Mouse (Mus musculus): Measurements from ENCODE around the gene Ccdc96. TPM values are rescaled to one million over a fixed set of nuclear protein-coding genes. Genes with fewer than 3 reads are reported as not detected.

Gene Ccdc96
- polyA plus RNA-seq, 1 experiment from 2014 or later, result 0.74 TPM

GRCm38 (mm10) chr5:36494709-36495108, 10.3 kb downstream of the Ccdc96 start:
- no peaks in the 10 kb centered on the region for H3K4me1 ChIP-seq (replicated peaks; ENCODE audit: insufficient read depth, low read length)
- 99% methylated on average over 9 of the region's 9 CpGs for WGBS
- H3K4me2 ChIP-seq (ENCODE audit: low read length), result no peak overlapping the region
- H3K9ac ChIP-seq (ENCODE audit: low read depth, low read length), result no peak overlapping the region
- no peaks in the 10 kb centered on the region for H3K27me3 ChIP-seq (ENCODE audit: insufficient read depth, low read length)
- no peak overlapping the region for H3K27ac ChIP-seq
- H3K36me3 ChIP-seq (ENCODE audit: insufficient read depth, low read length), result peaks cover 48% of the 10 kb centered on the region
- ATAC-seq (replicated peaks; ENCODE audit: low FRiP score, low read depth) (no peak), DNase-seq (ENCODE audit: low spot score) (no peak)
- no peak for TF ChIP-seq CTCF (IDR thresholded peaks at IDR 0.05; ENCODE audit: low read depth)
- no peak overlapping the region for H3K4me3 ChIP-seq (replicated peaks; ENCODE audit: low read depth, low read length)
- H3K9me3 ChIP-seq (replicated peaks; ENCODE audit: low read length), result no peaks in the 10 kb centered on the region

DNA sequence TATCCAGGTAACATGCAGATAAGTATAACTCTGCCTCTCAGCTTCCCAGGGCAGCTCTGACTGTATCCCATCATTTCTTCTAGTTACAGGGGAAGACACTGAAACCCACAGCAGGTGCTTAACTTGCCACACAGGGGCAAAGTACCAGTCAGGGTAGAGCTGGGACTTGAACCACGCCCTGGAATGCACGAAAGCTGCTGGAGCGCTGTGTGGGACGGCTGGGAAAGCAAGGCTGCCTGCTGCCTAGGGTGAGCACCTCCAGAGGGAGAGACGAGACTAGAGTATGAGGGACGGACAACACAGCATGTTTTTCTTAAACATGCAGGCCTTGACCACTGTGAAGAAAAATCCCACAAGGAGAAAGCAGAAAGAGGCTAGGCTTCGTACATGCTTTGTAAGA, 20.8 kb downstream of the Ccdc96 start:
- Histone ChIP-seq H3K9ac (ENCODE audit: low read depth, low read length) (no peak overlapping the region), H3K4me2 (ENCODE audit: low read length) (no peak overlapping the region), H3K4me3 (replicated peaks; ENCODE audit: low read depth, low read length) (no peak overlapping the region), H3K9me3 (replicated peaks; ENCODE audit: low read length) (no peaks in the 10 kb centered on the region), H3K36me3 (ENCODE audit: insufficient read depth, low read length) (peaks cover 47% of the 10 kb centered on the region), H3K27me3 (ENCODE audit: insufficient read depth, low read length) (no peaks in the 10 kb centered on the region), H3K27ac (no peak overlapping the region), H3K4me1 (replicated peaks; ENCODE audit: insufficient read depth, low read length) (no peaks in the 10 kb centered on the region)
- 87% methylated on average over 7 of the region's 7 CpGs for WGBS
- TF ChIP-seq CTCF (IDR thresholded peaks at IDR 0.05; ENCODE audit: low read depth), result no peak
- DNase-seq (ENCODE audit: low spot score) (no peak), ATAC-seq (replicated peaks; ENCODE audit: low FRiP score, low read depth) (no peak; the same call in 1 of the 2 replicates)

DNA sequence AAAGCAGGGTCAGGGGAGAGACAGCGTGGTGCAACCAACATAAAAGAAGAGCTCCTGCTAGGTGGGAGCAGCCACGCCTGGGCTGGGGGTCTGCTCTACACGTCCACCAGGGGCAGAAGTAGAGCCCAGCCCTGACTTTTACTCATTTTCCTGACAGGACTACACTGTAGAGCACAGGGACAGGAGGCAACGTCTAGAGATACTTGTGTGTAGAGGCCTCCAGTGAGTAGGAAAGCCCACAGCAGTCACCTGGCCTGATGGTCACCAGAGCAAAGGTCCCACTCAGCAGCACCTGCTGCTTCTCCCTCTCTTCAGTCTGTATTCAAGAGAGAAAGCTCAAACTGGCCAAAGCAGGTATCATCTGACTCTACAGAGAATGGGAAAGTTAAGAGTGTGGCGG, 21.3 kb downstream of the Ccdc96 start:
- peaks cover 46% of the 10 kb centered on the region for H3K36me3 ChIP-seq (ENCODE audit: insufficient read depth, low read length)
- ATAC-seq (replicated peaks; ENCODE audit: low FRiP score, low read depth) (no peak; the same call in 1 of the 2 replicates), DNase-seq (ENCODE audit: low spot score) (no peak)
- H3K4me3 ChIP-seq (replicated peaks; ENCODE audit: low read depth, low read length), result no peak overlapping the region
- 68% methylated on average over 5 of the region's 5 CpGs for WGBS
- no peak overlapping the region for H3K4me2 ChIP-seq (ENCODE audit: low read length)
- H3K9me3 ChIP-seq (replicated peaks; ENCODE audit: low read length), result no peaks in the 10 kb centered on the region
- no peak overlapping the region for H3K27ac ChIP-seq
- no peak overlapping the region for H3K9ac ChIP-seq (ENCODE audit: low read depth, low read length)
- H3K4me1 ChIP-seq (replicated peaks; ENCODE audit: insufficient read depth, low read length), result no peaks in the 10 kb centered on the region
- no peak for TF ChIP-seq CTCF (IDR thresholded peaks at IDR 0.05; ENCODE audit: low read depth)
- H3K27me3 ChIP-seq (ENCODE audit: insufficient read depth, low read length), result no peaks in the 10 kb centered on the region

- Histone ChIP-seq H3K27ac (no peak overlapping the region), H3K27me3 (ENCODE audit: insufficient read depth, low read length) (no peaks in the 10 kb centered on the region), H3K9me3 (replicated peaks; ENCODE audit: low read length) (no peaks in the 10 kb centered on the region), H3K4me1 (replicated peaks; ENCODE audit: insufficient read depth, low read length) (no peaks in the 10 kb centered on the region), H3K4me3 (replicated peaks; ENCODE audit: low read depth, low read length) (no peak overlapping the region), H3K9ac (ENCODE audit: low read depth, low read length) (no peak overlapping the region), H3K36me3 (ENCODE audit: insufficient read depth, low read length) (peaks cover 43% of the 10 kb centered on the region; the same call in 1 of the 2 replicates), H3K4me2 (ENCODE audit: low read length) (no peak overlapping the region)
- TF ChIP-seq CTCF (IDR thresholded peaks at IDR 0.05; ENCODE audit: low read depth), result no peak
- WGBS, result 87% methylated on average over 10 of the region's 10 CpGs
- ATAC-seq (replicated peaks; ENCODE audit: low FRiP score, low read depth) (no peak), DNase-seq (ENCODE audit: low spot score) (no peak)
Observed at GRCm38 (mm10) chr5:36508351-36508750, 24.0 kb downstream of the Ccdc96 start.

GRCm38 (mm10) chr5:36510956-36511355, 26.6 kb downstream of the Ccdc96 start:
- TF ChIP-seq CTCF (IDR thresholded peaks at IDR 0.05; ENCODE audit: low read depth), result no peak
- Histone ChIP-seq H3K4me2 (ENCODE audit: low read length) (no peak overlapping the region), H3K36me3 (ENCODE audit: insufficient read depth, low read length) (peaks cover 40% of the 10 kb centered on the region), H3K9ac (ENCODE audit: low read depth, low read length) (no peak overlapping the region), H3K4me3 (replicated peaks; ENCODE audit: low read depth, low read length) (no peak overlapping the region), H3K27ac (no peak overlapping the region), H3K27me3 (ENCODE audit: insufficient read depth, low read length) (no peaks in the 10 kb centered on the region), H3K9me3 (replicated peaks; ENCODE audit: low read length) (no peaks in the 10 kb centered on the region), H3K4me1 (replicated peaks; ENCODE audit: insufficient read depth, low read length) (no peaks in the 10 kb centered on the region)
- no peak for ATAC-seq (replicated peaks; ENCODE audit: low FRiP score, low read depth)
- WGBS, result 98% methylated on average over 2 of the region's 2 CpGs
- DNase-seq (ENCODE audit: low spot score), result no peak

DNA sequence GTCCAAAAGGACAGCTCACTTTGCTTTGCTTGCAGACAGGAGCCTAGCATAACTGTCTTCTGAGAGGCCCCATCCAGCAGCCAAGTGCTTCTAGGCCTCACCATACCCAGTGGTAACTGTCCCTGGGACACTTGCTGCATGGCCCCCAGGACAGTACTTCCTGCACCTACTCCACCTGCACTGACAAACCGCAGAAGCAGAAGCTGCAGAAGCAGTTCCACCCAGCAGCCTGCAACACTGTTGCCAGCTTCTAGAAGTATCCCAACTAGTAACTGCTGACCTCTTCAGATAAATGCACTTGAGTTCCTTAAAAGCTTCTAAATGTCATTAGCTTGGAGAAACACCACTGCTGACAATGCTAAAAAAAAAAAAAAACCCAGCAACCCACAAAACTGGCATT, 30.7 kb downstream of the Ccdc96 start:
- H3K27me3 ChIP-seq (ENCODE audit: insufficient read depth, low read length), result no peaks in the 10 kb centered on the region
- H3K9ac ChIP-seq (ENCODE audit: low read depth, low read length), result no peak overlapping the region
- no peaks in the 10 kb centered on the region for H3K4me1 ChIP-seq (replicated peaks; ENCODE audit: insufficient read depth, low read length)
- H3K9me3 ChIP-seq (replicated peaks; ENCODE audit: low read length), result no peaks in the 10 kb centered on the region
- peaks cover 63% of the 10 kb centered on the region for H3K36me3 ChIP-seq (ENCODE audit: insufficient read depth, low read length)
- no peak overlapping the region for H3K4me2 ChIP-seq (ENCODE audit: low read length)
- H3K27ac ChIP-seq, result no peak overlapping the region
- no peak for TF ChIP-seq CTCF (IDR thresholded peaks at IDR 0.05; ENCODE audit: low read depth)
- 96% methylated on average over 1 of the region's 1 CpGs for WGBS
- ATAC-seq (replicated peaks; ENCODE audit: low FRiP score, low read depth) (no peak), DNase-seq (ENCODE audit: low spot score) (no peak)
- no peak overlapping the region for H3K4me3 ChIP-seq (replicated peaks; ENCODE audit: low read depth, low read length)

DNA sequence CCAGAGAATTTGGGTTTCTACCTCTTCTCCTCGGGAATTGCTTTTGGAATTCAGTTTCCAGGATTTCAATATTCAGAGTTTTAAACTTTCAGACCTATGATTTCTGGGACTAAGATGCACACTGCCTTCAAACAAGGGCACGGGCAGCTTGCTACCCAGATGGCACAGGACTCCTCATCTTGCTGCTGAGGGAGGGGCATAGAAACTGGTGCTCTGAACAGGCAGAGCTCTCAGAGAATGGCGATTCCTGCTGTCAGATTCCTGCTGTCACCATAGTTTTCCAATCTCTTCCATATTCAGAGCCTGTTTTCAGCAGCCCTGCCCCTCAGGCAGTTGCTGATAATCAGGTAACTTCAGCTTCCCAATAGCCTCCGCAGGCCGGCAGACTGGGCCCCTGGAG, 31.2 kb downstream of the Ccdc96 start:
- Histone ChIP-seq H3K36me3 (ENCODE audit: insufficient read depth, low read length) (peaks cover 64% of the 10 kb centered on the region), H3K4me3 (replicated peaks; ENCODE audit: low read depth, low read length) (no peak overlapping the region), H3K27me3 (ENCODE audit: insufficient read depth, low read length) (no peaks in the 10 kb centered on the region), H3K4me1 (replicated peaks; ENCODE audit: insufficient read depth, low read length) (no peaks in the 10 kb centered on the region), H3K4me2 (ENCODE audit: low read length) (no peak overlapping the region), H3K9me3 (replicated peaks; ENCODE audit: low read length) (no peaks in the 10 kb centered on the region), H3K27ac (no peak overlapping the region), H3K9ac (ENCODE audit: low read depth, low read length) (no peak overlapping the region)
- TF ChIP-seq CTCF (IDR thresholded peaks at IDR 0.05; ENCODE audit: low read depth), result no peak
- ATAC-seq (replicated peaks; ENCODE audit: low FRiP score, low read depth) (no peak), DNase-seq (ENCODE audit: low spot score) (no peak)
- 87% methylated on average over 5 of the region's 5 CpGs for WGBS

Data from kidney, postnatal 0 days (tissue).